Mouse (Mus musculus) lung, postnatal 0 days (tissue): Measurements from ENCODE around the gene Pcbd1. TPM values are rescaled to one million over a fixed set of nuclear protein-coding genes. Genes with fewer than 3 reads are reported as not detected.

Source experiments
- ATAC-seq: fragments of 200-750 bp; cut with Nextera tagmentation; 2 replicates; pipeline ENCODE4 v1.8.0; 2017; ENCODE audit warnings: moderate library complexity
- DNase-seq: peaks from one replicate; pipeline ENCODE4 v3.0.0-alpha.2; 2016; ENCODE audit warnings: low spot score
- H3K27ac ChIP-seq: fragments of 300-500 bp; sonication (generic); 2 replicates; pipeline ENCODE4 v1.5.1; 2014; ENCODE audit warnings: antibody characterized with exemption, mild to moderate bottlenecking, low read length, mixed read lengths
- H3K27me3 ChIP-seq: fragments of 300-500 bp; sonication (generic); replicated peaks from 2 replicates; pipeline ENCODE4 v1.6.1; 2014; ENCODE audit warnings: low read length, mixed read lengths; ENCODE audit not compliant: insufficient read depth
- H3K36me3 ChIP-seq: fragments of 300-500 bp; sonication (generic); 2 replicates; pipeline ENCODE4 v1.6.1; 2014; ENCODE audit warnings: low read length, mixed read lengths; ENCODE audit not compliant: insufficient read depth
- H3K4me1 ChIP-seq: fragments of 300-500 bp; sonication (generic); 2 replicates; pipeline ENCODE4 v1.6.1; 2014; ENCODE audit warnings: antibody characterized with exemption, low read depth, low read length, mixed read lengths; ENCODE audit not compliant: insufficient read depth
- H3K4me2 ChIP-seq: fragments of 300-500 bp; sonication (generic); replicated peaks from 2 replicates; pipeline ENCODE4 v1.6.1; 2014; ENCODE audit warnings: low read depth, mild to moderate bottlenecking, low read length, moderate library complexity, mixed read lengths
- H3K4me3 ChIP-seq: fragments of 300-500 bp; sonication (generic); 2 replicates; pipeline ENCODE4 v1.5.1; 2014; ENCODE audit warnings: low read depth, low read length
- H3K9ac ChIP-seq: fragments of 300-500 bp; sonication (generic); replicated peaks from 2 replicates; pipeline ENCODE4 v1.6.1; 2014; ENCODE audit warnings: low read depth, mild to moderate bottlenecking
- H3K9me3 ChIP-seq: fragments of 300-500 bp; sonication (generic); 2 replicates; pipeline ENCODE4 v1.6.1; 2016; ENCODE audit warnings: low read length, mixed read lengths
- CTCF ChIP-seq: IDR thresholded peaks from 2 replicates; pipeline ENCODE4 v1.5.1; 2016; ENCODE audit warnings: antibody characterized with exemption, mild to moderate bottlenecking
- EP300 ChIP-seq: IDR thresholded peaks from 2 replicates; pipeline ENCODE4 v1.6.1; 2016; ENCODE audit warnings: antibody characterized with exemption, mild to moderate bottlenecking, control low read depth
- WGBS: fragments of 180-500 bp; shearing (Covaris S2); extraction: QIAGEN DNeasy Blood & Tissue Kit; methylation state at CpG from one replicate; pipeline ENCODE4 v1.1.7; 2014; 5-methylcytosine and 5-hydroxymethylcytosine counted together
- polyA plus RNA-seq: library from polyadenylated mRNA; unstranded; fragments of >200 nt; fragmentation: Nextera tagmentation; extraction: Ambion mirVana; gene quantifications from 2 replicates; pipeline ENCODE4 v1.2.1, GENCODE M21; 2015

Gene Pcbd1
- polyA plus RNA-seq, 1 experiment from 2014 or later = 32.3 TPM

DNA sequence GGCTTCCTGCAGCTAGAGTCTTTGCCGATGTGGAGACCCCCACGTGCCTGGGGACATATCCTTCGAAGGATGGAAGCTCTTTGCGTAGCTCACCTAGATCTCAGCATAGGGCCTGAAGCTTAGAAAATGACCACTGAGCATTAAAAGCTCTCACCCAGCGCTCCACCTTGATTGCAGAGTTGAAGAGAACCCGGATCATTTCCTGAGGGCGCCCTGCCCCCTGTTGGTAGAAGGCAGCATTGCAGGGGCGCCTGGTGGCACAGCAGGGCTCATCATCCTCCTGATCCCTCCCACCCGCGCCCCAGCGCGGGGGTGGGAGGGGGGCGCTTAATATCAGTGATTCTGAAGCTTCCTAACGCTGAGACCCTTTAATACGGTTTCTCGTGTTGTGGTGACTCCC lies 16.8 kb upstream of the Pcbd1 start:
- TF ChIP-seq CTCF (peak; percentile 87), EP300 (no peak)
- Histone ChIP-seq H3K9ac (no peak overlapping the region), H3K27me3 (no peaks in the 10 kb centered on the region), H3K4me2 (no peak overlapping the region), H3K36me3 (no peaks in the 10 kb centered on the region), H3K27ac (no peak overlapping the region), H3K4me3 (no peak overlapping the region), H3K4me1 (no peaks in the 10 kb centered on the region), H3K9me3 (no peaks in the 10 kb centered on the region)
- ATAC-seq (no peak), DNase-seq (peak; percentile 37)
- whole genome bisulfite sequencing = 15% methylated on average over 16 of the region's 16 CpGs

DNA sequence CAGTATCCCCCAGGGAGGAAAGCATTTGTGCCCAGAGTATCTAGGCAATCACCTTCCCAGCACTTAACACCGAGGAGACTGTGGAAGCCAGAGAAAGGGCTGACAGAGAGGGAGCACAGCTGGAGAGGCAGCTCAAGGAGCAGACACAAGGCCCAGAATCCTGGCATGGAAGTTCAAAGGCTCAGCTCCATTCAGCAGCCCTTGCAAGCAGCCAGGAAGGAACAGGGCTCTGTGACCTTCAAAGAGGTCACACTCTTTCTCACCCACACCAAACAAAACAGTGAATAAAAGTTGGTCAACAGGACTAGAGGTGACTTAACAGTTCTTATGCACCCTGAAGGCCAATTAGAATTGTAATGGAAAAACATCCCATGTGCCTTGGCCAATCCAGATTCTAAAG lies 14.5 kb upstream of the Pcbd1 start:
- H3K27me3 ChIP-seq = no peaks in the 10 kb centered on the region
- no peak overlapping the region for H3K4me3 ChIP-seq
- no peak overlapping the region for H3K9ac ChIP-seq
- no peak for ATAC-seq
- TF ChIP-seq CTCF (no peak), EP300 (no peak)
- no peaks in the 10 kb centered on the region for H3K36me3 ChIP-seq
- H3K27ac ChIP-seq = no peak overlapping the region
- no peaks in the 10 kb centered on the region for H3K4me1 ChIP-seq
- H3K9me3 ChIP-seq = no peaks in the 10 kb centered on the region
- H3K4me2 ChIP-seq = no peak overlapping the region
- no peak for DNase-seq
- 6% methylated on average over 1 of the region's 1 CpGs for whole genome bisulfite sequencing

DNA sequence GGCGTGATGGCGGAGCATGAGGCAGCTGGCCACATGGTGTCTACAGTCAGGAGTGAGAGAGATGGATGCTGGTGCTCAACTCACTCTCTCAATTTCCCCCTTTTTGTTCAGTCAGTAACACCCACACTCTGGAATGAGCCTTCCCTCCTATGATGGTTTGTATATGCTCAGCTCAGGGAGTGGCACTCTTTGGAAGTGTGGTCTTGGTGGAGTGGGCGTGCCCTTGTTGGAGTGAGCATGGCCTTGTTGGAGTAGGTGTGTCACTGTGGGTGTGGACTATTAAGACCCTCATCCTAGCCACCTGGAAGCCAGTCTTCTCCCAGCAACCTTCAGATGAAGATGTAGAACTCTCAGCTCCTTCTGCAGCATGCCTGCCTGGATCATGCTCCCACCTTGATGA lies 13.5 kb upstream of the Pcbd1 start:
- Histone ChIP-seq H3K27me3 (no peaks in the 10 kb centered on the region), H3K4me1 (no peaks in the 10 kb centered on the region), H3K36me3 (no peaks in the 10 kb centered on the region), H3K9ac (no peak overlapping the region), H3K9me3 (no peaks in the 10 kb centered on the region), H3K4me2 (no peak overlapping the region), H3K27ac (no peak overlapping the region), H3K4me3 (no peak overlapping the region)
- DNase-seq (no peak), ATAC-seq (no peak)
- 79% methylated on average over 3 of the region's 3 CpGs for WGBS
- TF ChIP-seq CTCF = no peak
- TF ChIP-seq EP300 = no peak

DNA sequence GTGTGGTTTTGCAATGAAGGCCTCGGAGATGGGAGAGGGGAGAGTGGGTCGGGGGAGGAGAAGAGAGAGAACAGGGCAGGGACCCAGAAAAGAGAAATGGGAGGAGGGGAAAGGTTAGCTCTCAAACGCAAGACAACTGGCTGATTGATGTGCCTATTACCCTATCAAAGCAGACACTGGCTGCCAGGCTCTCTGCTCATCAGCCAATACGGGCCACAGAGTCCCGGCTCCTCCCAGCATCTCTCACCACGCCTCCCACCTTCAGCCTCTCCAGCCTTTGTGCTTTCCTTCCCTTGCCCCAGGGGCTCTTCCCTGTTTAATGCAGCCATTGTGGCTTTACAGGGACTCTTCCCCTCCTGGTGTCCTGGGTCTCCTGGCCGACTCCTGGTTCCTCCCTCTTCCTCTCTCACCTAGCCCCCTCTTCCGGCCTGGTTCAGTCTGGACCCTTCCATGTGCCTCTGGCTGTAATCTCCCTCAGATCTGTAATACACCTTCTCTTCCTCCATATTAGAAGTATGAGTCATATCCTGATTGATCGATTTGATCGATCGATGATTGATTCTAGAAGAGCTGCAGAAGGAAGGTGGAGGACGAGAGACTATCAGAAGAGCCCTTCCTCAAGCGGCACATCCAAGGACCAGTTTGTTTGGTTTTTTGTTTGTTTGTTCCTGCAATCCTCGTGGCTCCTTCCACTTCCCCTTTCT lies 8.8 kb upstream of the Pcbd1 start:
- Histone ChIP-seq H3K9ac (no peak overlapping the region), H3K4me1 (no peaks in the 10 kb centered on the region), H3K27ac (no peak overlapping the region), H3K4me3 (no peak overlapping the region), H3K27me3 (no peaks in the 10 kb centered on the region), H3K36me3 (no peaks in the 10 kb centered on the region), H3K9me3 (no peaks in the 10 kb centered on the region), H3K4me2 (0 out of 2 replicates have a peak overlapping the region, but pooled peaks have one; percentile 11)
- WGBS = 33% methylated on average over 14 of the region's 14 CpGs
- peak; percentile 68 for DNase-seq
- TF ChIP-seq CTCF = no peak
- TF ChIP-seq EP300 = no peak
- peak; percentile 88 for ATAC-seq

DNA sequence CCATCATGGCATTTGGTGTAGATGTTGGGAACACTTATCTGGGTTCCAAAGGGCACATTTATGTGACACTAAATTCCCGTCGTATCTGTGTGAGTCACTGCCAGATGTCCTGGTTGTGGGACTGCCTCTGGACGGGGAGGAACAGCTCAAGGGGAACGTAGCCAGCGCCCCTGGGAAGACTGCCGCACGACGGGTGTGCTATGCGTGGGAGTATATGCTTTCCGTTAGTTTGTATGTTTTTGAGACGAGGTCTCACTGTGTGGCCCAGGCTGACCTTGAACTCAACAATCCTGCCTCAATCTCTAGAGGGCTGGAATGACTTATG lies 8.2 kb upstream of the Pcbd1 start:
- H3K27ac ChIP-seq = no peak overlapping the region
- 66% methylated on average over 11 of the region's 11 CpGs for WGBS
- TF ChIP-seq EP300 (no peak), CTCF (no peak)
- H3K27me3 ChIP-seq = no peaks in the 10 kb centered on the region
- H3K4me3 ChIP-seq = no peak overlapping the region
- H3K4me1 ChIP-seq = no peaks in the 10 kb centered on the region
- ATAC-seq = no peak
- no peak overlapping the region for H3K9ac ChIP-seq
- no peaks in the 10 kb centered on the region for H3K9me3 ChIP-seq
- no peak overlapping the region for H3K4me2 ChIP-seq
- no peak for DNase-seq
- H3K36me3 ChIP-seq = no peaks in the 10 kb centered on the region

DNA sequence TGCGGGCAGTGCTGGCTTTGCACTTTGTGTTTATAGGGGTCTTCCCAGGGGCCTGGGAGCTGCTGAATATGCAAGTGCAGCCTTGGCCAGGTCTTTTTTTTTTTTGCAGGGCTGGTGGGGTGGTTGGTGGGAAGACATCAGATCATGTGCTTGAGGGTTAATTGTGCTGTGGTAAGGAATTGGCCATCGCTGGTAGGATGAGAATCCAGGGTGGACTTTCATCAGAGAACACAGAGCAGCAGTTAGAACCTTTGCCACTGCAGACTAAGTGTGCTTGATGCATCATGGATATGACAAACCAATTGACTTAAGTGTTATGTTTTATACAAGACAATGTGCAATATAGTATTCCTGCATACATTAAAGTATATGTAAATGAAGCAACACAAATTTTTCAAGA lies 3.8 kb upstream of the Pcbd1 start:
- ATAC-seq (no peak), DNase-seq (no peak)
- Histone ChIP-seq H3K36me3 (no peaks in the 10 kb centered on the region), H3K27ac (no peak overlapping the region), H3K4me2 (no peak overlapping the region), H3K27me3 (no peaks in the 10 kb centered on the region), H3K4me3 (no peak overlapping the region), H3K9me3 (no peaks in the 10 kb centered on the region), H3K4me1 (0 out of 2 replicates have a peak, but pooled peaks cover 7% of the 10 kb centered on the region), H3K9ac (no peak overlapping the region)
- no peak for TF ChIP-seq EP300
- TF ChIP-seq CTCF = no peak
- 75% methylated on average over 2 of the region's 2 CpGs for WGBS

DNA sequence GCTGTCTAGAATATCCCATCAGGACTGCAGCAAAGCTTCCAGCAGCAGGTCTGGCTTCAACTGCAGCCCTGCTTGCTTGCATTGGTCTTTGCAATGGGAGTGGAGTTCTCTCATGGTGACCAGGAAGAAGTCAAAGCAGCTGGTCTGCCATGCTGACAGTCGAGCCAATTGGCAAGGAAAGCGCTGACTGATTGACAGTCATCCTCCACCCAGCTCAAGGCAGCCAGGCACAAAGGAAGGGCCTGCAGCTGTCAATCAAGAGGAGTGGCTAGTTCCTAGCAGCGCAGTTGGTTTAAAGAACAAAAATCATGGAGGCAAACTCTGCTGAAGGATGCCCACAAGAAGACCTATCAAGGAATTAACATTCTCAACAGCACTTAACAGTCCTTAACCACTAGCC lies 2.6 kb upstream of the Pcbd1 start:
- H3K4me2 ChIP-seq = no peak overlapping the region
- H3K27me3 ChIP-seq = no peaks in the 10 kb centered on the region
- WGBS = 41% methylated on average over 3 of the region's 3 CpGs
- H3K4me3 ChIP-seq = no peak overlapping the region
- H3K4me1 ChIP-seq = 0 out of 2 replicates have a peak, but pooled peaks cover 7% of the 10 kb centered on the region
- no peak overlapping the region for H3K27ac ChIP-seq
- no peak overlapping the region for H3K9ac ChIP-seq
- no peaks in the 10 kb centered on the region for H3K36me3 ChIP-seq
- no peak for DNase-seq
- no peaks in the 10 kb centered on the region for H3K9me3 ChIP-seq
- TF ChIP-seq EP300 = no peak
- no peak for TF ChIP-seq CTCF
- ATAC-seq = no peak
